Mouse (Mus musculus) small intestine, adult 2 months (tissue): ENCODE data around the gene Mrpl42. TPM values are rescaled to one million over a fixed set of nuclear protein-coding genes. Genes with fewer than 3 reads are reported as not detected.
"Not testable (repeated sequence)": the region's sequence is repeated elsewhere in the genome, so short reads cannot be mapped to it uniquely, and the experiment has no call there.

Experiments
- H3K27ac ChIP-seq: fragments of 200-500 bp; 2 replicates; pipeline ENCODE4 v1.5.1; 2012; ENCODE audit warnings: low read depth, low read length, control low read depth, inconsistent platforms; ENCODE audit not compliant: insufficient read depth
- H3K27me3 ChIP-seq: fragments of 200-500 bp; 2 replicates; pipeline ENCODE4 v1.6.1; 2012; ENCODE audit warnings: mild to moderate bottlenecking, moderate library complexity, low read length, inconsistent platforms; ENCODE audit not compliant: control insufficient read depth, insufficient read depth
- H3K36me3 ChIP-seq: fragments of 200-500 bp; 2 replicates; pipeline ENCODE4 v1.6.1; 2012; ENCODE audit warnings: mild to moderate bottlenecking, low read length, control low read depth, inconsistent platforms; ENCODE audit not compliant: control insufficient read depth, insufficient read depth
- H3K4me1 ChIP-seq: fragments of 200-500 bp; 2 replicates; pipeline ENCODE4 v1.6.1; 2012; ENCODE audit warnings: low read length, inconsistent platforms, mixed read lengths; ENCODE audit not compliant: control insufficient read depth, insufficient read depth, insufficient read length
- H3K4me3 ChIP-seq: fragments of 200-500 bp; 2 replicates; pipeline ENCODE4 v1.5.1; 2012; ENCODE audit warnings: low read depth, mild to moderate bottlenecking, control low read depth, inconsistent platforms, low read length, moderate library complexity
- CTCF ChIP-seq: fragments of 200-500 bp; IDR thresholded peaks from 2 replicates; pipeline ENCODE4 v1.5.1; 2012; ENCODE audit warnings: low read depth, mild to moderate bottlenecking, control low read depth, inconsistent platforms, low read length, moderate library complexity, mixed read lengths; ENCODE audit not compliant: insufficient replicate concordance, insufficient read length; ENCODE audit errors: extremely low read depth
- POLR2A ChIP-seq: fragments of 200-500 bp; IDR thresholded peaks from 2 replicates; pipeline ENCODE4 v1.6.1; 2012; ENCODE audit warnings: low read depth, mild to moderate bottlenecking, control low read depth, inconsistent platforms, low read length, moderate library complexity
- WGBS: fragments of 180-500 bp; shearing (Covaris S2); methylation state at CpG from one replicate; pipeline ENCODE4 v1.1.7; 2018; 5-methylcytosine and 5-hydroxymethylcytosine counted together
- polyA plus RNA-seq: library from polyadenylated mRNA; depleted of rRNA; stranded (reverse); fragments of >200 nt; gene quantifications from 2 replicates; pipeline ENCODE4 v1.2.3, GENCODE M21; 2012; rRNA removed

The Mrpl42 gene
- 24.3 and 38.2 TPM in 2 replicates for polyA plus RNA-seq

DNA sequence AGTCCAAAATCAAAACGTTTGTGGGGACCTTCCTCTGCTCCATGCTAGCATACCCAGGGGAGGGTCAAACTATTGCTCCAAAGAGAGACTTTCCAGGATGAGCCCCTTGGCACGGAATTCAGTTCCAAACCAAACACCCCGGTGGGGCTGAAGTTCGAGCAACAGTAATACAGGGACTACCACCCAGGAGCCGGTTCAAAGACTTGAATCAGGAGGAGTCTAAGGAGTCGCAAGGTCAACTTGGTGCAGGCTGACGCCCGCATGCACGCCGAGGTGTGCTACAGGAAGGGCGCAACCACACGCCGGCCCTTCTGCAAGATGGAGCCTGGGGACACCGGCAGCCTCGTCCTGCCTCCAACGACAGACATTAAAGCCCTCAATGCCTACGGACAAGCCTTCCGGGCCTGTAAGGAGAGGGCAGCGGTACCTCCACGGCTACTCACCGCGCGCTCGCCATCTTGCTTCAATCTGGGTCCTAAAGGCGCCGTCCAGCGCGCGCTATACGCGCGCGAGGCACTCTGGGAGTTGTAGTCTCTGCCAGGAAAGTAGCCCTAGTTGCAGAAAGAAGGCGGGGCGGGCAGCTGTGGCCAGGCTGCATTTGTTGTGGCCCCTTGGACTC, at the start of gene Mrpl42:
TSS of gene Mrpl42 (minus strand) at position 478 of the 619 bp plus-strand sequence.
- H3K27me3 ChIP-seq: no peaks in the 10 kb centered on the region
- under 1% methylated on average over 35 of the region's 35 CpGs for WGBS
- no peaks in the 10 kb centered on the region for H3K4me1 ChIP-seq
- H3K36me3 ChIP-seq: peaks cover 7% of the 10 kb centered on the region
- peak within 1 kb of the TSS; percentile 76 for H3K4me3 ChIP-seq
- TF ChIP-seq CTCF (no peak), POLR2A (peak; percentile 77)
- H3K27ac ChIP-seq: peak within 1 kb of the TSS; percentile 72

DNA sequence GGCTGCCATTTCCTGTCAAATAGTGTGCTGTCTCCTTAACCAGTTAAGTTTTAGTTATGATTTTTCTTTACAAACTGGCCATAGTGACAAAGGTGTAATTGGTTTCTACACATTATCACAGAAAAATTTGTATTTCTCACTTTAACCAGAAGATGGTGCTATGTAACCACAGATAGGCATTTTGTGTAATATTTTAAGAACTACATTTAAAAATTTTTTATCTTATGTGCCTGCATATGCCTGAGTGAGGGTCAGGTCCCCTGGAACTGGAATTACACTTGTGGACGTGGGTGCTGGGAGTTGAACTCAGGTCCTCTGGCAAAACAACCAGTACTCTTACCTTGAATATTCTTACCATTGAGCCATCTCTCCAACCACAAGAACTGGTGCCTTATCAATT, 48.8 kb upstream of the Mrpl42 start:
- 76% methylated on average over 1 of the region's 1 CpGs for WGBS
- Histone ChIP-seq H3K27me3 (no peaks in the 10 kb centered on the region), H3K36me3 (peaks cover 42% of the 10 kb centered on the region), H3K4me3 (no peak overlapping the region), H3K27ac (no peak overlapping the region), H3K4me1 (no peaks in the 10 kb centered on the region)
- TF ChIP-seq POLR2A (no peak), CTCF (peak; percentile 41; the same call in 1 of the 2 replicates)

DNA sequence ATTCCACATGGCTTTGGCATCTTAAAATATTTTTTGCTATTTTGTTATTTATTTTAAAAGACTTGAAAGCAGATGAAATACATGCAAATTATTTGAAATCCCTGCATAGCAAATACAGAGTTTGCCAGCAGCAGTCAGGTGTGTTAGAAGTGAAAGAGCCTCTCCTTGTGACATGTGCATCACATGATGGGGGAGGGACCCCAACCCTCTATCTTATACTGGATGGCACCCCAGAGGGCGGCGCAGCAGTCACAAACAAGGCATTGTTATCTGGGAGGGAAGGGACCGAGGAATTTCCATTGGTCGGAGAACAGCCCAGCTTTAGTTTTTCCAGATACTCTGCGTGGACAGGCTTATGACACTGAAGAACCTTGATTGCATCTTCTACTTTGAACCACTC, 47.3 kb upstream of the Mrpl42 start:
- H3K27ac ChIP-seq, H3K4me3 ChIP-seq, H3K27me3 ChIP-seq, H3K4me1 ChIP-seq: not testable (repeated sequence)
- 82% methylated on average over 5 of the region's 5 CpGs for WGBS
- peaks cover 47% of the 10 kb centered on the region for H3K36me3 ChIP-seq

DNA sequence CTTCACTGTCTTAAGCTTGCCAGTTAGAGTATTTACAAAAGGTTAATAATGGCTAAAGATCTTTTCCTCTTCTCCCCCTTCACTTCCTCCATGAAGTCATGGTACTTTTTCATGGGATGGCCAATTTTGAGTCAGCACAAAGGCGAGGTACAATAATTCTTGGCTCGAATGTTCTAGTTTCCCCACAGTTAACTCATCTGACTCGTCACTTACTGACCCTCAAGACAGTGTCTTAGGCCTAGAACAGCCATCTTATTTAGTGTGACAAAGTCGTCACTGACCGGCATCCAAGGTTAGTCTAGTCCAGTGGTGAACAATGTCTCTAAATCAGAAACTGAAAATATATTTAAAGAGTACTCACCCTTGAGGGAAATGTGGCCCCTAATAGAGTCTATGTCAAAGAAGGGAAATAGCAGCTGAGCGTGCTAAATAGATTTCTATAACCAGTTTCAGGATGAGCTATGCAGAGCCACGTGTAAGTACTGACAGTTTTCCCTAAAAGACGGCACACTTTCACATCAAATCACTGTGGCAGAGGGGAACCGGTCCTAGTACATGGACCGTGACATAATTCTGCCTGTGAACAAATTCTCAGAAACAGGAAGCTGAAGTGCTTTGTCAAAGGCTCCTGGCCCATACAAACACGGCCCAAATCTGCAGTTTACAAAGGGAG, 46.5 kb upstream of the Mrpl42 start:
- no peaks in the 10 kb centered on the region for H3K27me3 ChIP-seq
- peaks cover 51% of the 10 kb centered on the region for H3K36me3 ChIP-seq
- no peak overlapping the region for H3K4me3 ChIP-seq
- H3K4me1 ChIP-seq: no peaks in the 10 kb centered on the region
- 74% methylated on average over 11 of the region's 11 CpGs for WGBS
- H3K27ac ChIP-seq: no peak overlapping the region
- TF ChIP-seq CTCF (no peak), POLR2A (no peak)

DNA sequence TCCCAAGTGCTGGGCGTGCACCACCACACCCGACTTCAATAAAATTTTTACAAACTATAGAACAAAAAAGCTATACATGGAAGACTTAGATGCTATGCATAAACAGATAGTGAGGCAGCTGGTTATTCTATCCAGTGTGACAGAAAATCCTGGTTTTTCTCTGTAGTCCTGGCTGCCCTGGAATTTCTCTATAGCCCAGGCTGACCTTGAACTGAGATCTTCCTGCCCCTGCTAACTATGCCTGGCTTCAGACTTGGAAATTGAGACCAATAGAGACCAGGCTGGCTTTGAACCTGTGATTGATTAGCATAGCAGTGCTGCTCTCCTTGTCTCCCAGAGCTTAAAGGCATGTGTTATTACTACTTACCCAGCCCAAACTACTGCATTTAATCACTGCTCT, 44.4 kb upstream of the Mrpl42 start:
- 76% methylated on average over 2 of the region's 2 CpGs for WGBS
- no peaks in the 10 kb centered on the region for H3K4me1 ChIP-seq
- H3K4me3 ChIP-seq: no peak overlapping the region
- peaks cover 51% of the 10 kb centered on the region for H3K36me3 ChIP-seq
- no peak for TF ChIP-seq POLR2A
- TF ChIP-seq CTCF: no peak
- H3K27ac ChIP-seq: no peak overlapping the region
- no peaks in the 10 kb centered on the region for H3K27me3 ChIP-seq

DNA sequence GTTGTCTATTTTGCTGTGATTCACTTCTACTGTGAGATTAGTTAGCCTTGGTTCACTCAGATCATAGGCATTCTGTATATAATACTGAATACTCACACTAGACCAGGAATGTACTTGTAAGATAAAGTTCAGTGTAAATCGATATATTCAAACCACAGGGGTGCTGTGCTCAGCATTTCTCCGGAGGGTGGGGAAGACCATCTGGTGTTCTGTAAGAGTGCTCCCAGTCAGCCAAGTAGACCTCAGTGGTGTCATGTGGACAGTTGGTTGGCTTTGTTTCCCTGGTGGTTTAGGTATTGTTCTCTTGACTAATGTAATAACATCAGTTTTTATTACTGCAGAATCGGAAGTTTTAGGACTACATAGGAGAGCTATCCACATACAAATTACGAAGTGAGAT, 43.3 kb upstream of the Mrpl42 start:
- Histone ChIP-seq H3K27ac (no peak overlapping the region), H3K4me3 (no peak overlapping the region), H3K36me3 (peaks cover 41% of the 10 kb centered on the region), H3K27me3 (no peaks in the 10 kb centered on the region), H3K4me1 (no peaks in the 10 kb centered on the region)
- TF ChIP-seq POLR2A (no peak), CTCF (no peak)
- 80% methylated on average over 4 of the region's 4 CpGs for WGBS

DNA sequence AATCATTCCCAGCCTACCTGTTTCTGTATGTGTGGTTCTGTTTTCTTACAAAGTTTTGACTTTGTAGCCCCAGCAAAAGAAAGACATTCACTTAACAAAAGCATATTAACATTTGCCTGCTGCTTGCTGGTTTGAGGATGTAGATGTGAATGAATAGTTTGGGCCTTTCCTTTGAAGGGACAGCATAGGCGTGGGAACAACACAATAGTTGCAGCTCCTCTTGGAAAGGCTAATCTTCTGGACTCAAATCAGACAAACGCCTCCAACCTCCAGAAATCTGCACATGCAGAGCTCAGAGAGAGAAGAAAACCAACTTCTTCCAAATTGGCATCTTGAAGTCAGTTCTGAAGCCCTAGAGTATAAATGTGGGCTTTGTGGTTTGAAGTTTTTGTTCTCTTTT, 42.9 kb upstream of the Mrpl42 start:
- WGBS: 80% methylated on average over 2 of the region's 2 CpGs
- H3K4me3 ChIP-seq: no peak overlapping the region
- TF ChIP-seq CTCF: no peak
- no peak for TF ChIP-seq POLR2A
- H3K27me3 ChIP-seq: no peaks in the 10 kb centered on the region
- no peak overlapping the region for H3K27ac ChIP-seq
- H3K4me1 ChIP-seq: no peaks in the 10 kb centered on the region
- peaks cover 37% of the 10 kb centered on the region for H3K36me3 ChIP-seq
